Mouse (Mus musculus): Measurements from ENCODE around the gene Kalrn.

DNA sequence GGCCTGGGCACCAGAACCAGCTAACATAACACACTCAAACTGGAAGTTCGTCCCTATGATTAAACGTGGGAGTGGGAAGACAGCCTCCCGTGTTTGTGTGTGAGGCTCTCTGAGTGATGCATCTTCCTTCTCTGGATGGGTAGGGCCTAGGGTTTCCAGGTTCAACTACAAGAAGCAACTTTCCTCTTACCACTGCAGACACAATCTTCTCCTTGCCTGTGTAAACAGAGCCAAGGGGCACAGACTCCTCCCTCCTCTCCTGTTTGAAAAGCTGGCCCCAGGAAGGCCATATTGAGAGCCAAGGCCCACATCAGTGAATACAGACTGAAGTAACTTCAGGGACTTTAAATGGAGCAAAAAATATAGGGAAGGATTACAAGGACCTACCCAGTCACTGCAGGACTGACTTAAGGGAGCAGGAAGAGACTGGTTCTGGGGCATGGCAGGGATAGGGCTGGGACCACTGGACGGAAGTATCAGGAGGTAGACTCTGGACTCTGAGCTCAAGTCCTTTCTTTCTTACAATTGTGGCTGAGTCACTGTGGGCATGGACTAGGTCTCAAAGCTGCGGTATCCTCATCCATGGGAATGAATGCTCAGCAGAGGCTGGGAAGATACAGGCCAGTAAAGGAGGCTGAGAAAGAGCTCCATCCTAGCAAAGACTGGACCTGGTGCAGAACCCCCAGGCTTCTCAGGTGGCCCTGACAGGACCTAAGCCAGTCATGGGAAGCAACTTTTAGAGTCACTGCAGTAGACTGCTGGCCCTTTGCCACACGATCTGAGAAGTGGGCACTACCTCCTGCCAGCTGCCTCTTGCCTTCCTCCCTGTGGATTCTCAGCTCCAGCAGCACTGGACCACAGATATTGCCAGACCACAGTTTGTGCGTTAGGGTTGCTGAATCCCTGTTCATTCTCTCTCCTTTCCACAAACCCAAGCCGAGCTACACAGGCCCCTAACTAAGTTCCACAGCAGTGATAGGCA is 228.1 kb downstream of the Kalrn start:
- TF ChIP-seq CTCF (IDR thresholded peaks at IDR 0.05; ENCODE audit: extremely low read depth, insufficient read length, insufficient replicate concordance, low read depth, low read length) (no peak), POLR2A (IDR thresholded peaks at IDR 0.05; ENCODE audit: low read depth, low read length) (no peak)
